Mouse (Mus musculus) stomach, embryonic 16.5 days (tissue): ENCODE data around the gene Focad. TPM values are rescaled to one million over a fixed set of nuclear protein-coding genes. Genes with fewer than 3 reads are reported as not detected.

Experiments
- ATAC-seq: fragments of 200-750 bp; cut with Nextera tagmentation; 2 replicates; pipeline ENCODE4 v1.8.0; 2017; ENCODE audit warnings: moderate number of reproducible peaks, moderate TSS enrichment; ENCODE audit not compliant: insufficient read depth, low FRiP score
- H3K27ac ChIP-seq: fragments of 300-500 bp; sonication (generic); 2 replicates; pipeline ENCODE4 v1.5.1; 2014; ENCODE audit warnings: low read length
- H3K27me3 ChIP-seq: fragments of 300-500 bp; sonication (generic); 2 replicates; pipeline ENCODE4 v1.6.1; 2014; ENCODE audit warnings: low read length, control low read depth, mixed read lengths; ENCODE audit not compliant: control insufficient read depth, insufficient read depth
- H3K36me3 ChIP-seq: fragments of 300-500 bp; sonication (generic); 2 replicates; pipeline ENCODE4 v1.6.1; 2014; ENCODE audit warnings: low read length; ENCODE audit not compliant: control insufficient read depth, insufficient read depth
- H3K4me1 ChIP-seq: fragments of 300-500 bp; sonication (generic); 2 replicates; pipeline ENCODE4 v1.6.1; 2014; ENCODE audit warnings: low read length, control low read depth, mixed read lengths; ENCODE audit not compliant: control insufficient read depth, insufficient read depth
- H3K4me2 ChIP-seq: fragments of 300-500 bp; sonication (generic); 2 replicates; pipeline ENCODE4 v1.6.1; 2014; ENCODE audit warnings: low read depth, low read length, mixed read lengths
- H3K4me3 ChIP-seq: fragments of 300-500 bp; sonication (generic); replicated peaks from 2 replicates; pipeline ENCODE4 v1.5.1; 2014; ENCODE audit warnings: mild to moderate bottlenecking, low read length
- H3K9ac ChIP-seq: fragments of 300-500 bp; sonication (generic); 2 replicates; pipeline ENCODE4 v1.6.1; 2014; ENCODE audit warnings: low read length
- H3K9me3 ChIP-seq: fragments of 300-500 bp; sonication (generic); replicated peaks from 2 replicates; pipeline ENCODE4 v1.6.1; 2016; ENCODE audit warnings: low read length, control low read depth; ENCODE audit not compliant: control insufficient read depth
- WGBS: fragments of 180-500 bp; shearing (Covaris S2); extraction: QIAGEN DNeasy Blood & Tissue Kit; methylation state at CpG from one replicate; pipeline ENCODE4 v1.1.7; 2014; 5-methylcytosine and 5-hydroxymethylcytosine counted together
- polyA plus RNA-seq: library from polyadenylated mRNA; unstranded; fragments of >200 nt; fragmentation: Nextera tagmentation; extraction: Ambion mirVana; gene quantifications from 2 replicates; pipeline ENCODE4 v1.2.1, GENCODE M21; 2015

Focad gene
- polyA plus RNA-seq, 1 experiment from 2014 or later = 14.9 TPM

DNA sequence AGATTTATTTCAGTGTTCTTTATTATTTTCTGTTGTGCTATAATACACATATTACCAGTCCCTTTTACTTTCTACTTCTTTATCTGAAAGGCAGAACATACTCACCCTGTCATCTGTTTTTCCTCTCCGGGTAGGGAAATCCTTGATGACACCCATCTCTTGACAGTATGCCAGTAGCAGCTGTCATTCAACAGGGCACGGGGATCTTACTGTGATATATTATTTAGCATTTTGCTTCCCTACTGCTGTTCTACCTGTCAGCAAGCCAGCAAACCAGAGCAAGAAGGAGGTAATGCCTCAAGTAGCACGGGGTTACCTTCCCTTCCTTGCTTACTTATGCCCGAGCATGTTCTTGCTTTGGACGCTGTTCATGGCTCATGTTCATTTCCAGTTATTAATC lies 99.8 kb downstream of the Focad start:
- H3K9me3 ChIP-seq = no peaks in the 10 kb centered on the region
- no peak overlapping the region for H3K27ac ChIP-seq
- no peak for ATAC-seq
- H3K4me3 ChIP-seq = no peak overlapping the region
- H3K4me2 ChIP-seq = no peak overlapping the region
- WGBS = 79% methylated on average over 5 of the region's 5 CpGs
- H3K4me1 ChIP-seq = peaks cover 3% of the 10 kb centered on the region; the same call in 1 of the 2 replicates
- 0 out of 2 replicates have a peak, but pooled peaks cover 4% of the 10 kb centered on the region for H3K36me3 ChIP-seq
- H3K9ac ChIP-seq = no peak overlapping the region
- H3K27me3 ChIP-seq = no peaks in the 10 kb centered on the region

GRCm38 (mm10) chr4:88195898-88196495 lies 101.6 kb downstream of the Focad start:
- Histone ChIP-seq H3K4me1 (peaks cover 3% of the 10 kb centered on the region; the same call in 1 of the 2 replicates), H3K27ac (no peak overlapping the region), H3K9ac (no peak overlapping the region), H3K9me3 (no peaks in the 10 kb centered on the region), H3K27me3 (no peaks in the 10 kb centered on the region), H3K4me3 (no peak overlapping the region), H3K36me3 (0 out of 2 replicates have a peak, but pooled peaks cover 4% of the 10 kb centered on the region), H3K4me2 (no peak overlapping the region)
- 66% methylated on average over 4 of the region's 4 CpGs for WGBS
- no peak for ATAC-seq

DNA sequence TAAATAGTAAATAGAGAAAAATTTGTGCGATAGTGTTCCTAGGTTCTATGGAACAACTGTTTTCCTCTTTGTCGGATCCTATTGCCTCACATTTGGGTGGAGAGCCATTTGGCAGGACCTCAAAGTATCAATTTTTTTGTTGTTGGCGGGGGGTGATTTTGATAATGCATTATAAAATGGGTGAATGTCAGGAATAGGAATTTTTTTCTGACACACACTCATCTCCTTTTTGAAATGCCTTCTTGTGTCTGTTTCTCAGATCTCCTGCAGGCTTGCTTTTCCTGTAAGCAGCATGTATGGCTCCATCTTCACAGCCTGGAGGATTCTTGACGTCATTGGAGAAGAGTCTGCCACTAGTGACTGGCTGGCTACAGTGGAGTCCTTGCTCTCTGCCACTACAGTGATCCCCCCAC lies 102.1 kb downstream of the Focad start:
- no peaks in the 10 kb centered on the region for H3K9me3 ChIP-seq
- no peak for ATAC-seq

GRCm38 (mm10) chr4:88197244-88197643 lies 102.8 kb downstream of the Focad start:
- 47% methylated on average over 5 of the region's 5 CpGs for WGBS
- Histone ChIP-seq H3K9ac (no peak overlapping the region), H3K4me1 (peaks cover 3% of the 10 kb centered on the region; the same call in 1 of the 2 replicates), H3K36me3 (0 out of 2 replicates have a peak, but pooled peaks cover 4% of the 10 kb centered on the region), H3K9me3 (no peaks in the 10 kb centered on the region), H3K4me2 (no peak overlapping the region), H3K27ac (no peak overlapping the region; the same call in 1 of the 2 replicates), H3K4me3 (no peak overlapping the region), H3K27me3 (no peaks in the 10 kb centered on the region)
- ATAC-seq = no peak

More for the DNA sequence above, 102.1 kb downstream of the Focad start:
- no peak overlapping the region for H3K4me3 ChIP-seq
- no peak overlapping the region for H3K9ac ChIP-seq
- H3K4me1 ChIP-seq = peaks cover 3% of the 10 kb centered on the region; the same call in 1 of the 2 replicates
- H3K4me2 ChIP-seq = no peak overlapping the region
- no peaks in the 10 kb centered on the region for H3K27me3 ChIP-seq
- H3K36me3 ChIP-seq = 0 out of 2 replicates have a peak, but pooled peaks cover 4% of the 10 kb centered on the region
- 73% methylated on average over 4 of the region's 4 CpGs for WGBS
- H3K27ac ChIP-seq = 0 out of 2 replicates have a peak overlapping the region, but pooled peaks have one; percentile 29

DNA sequence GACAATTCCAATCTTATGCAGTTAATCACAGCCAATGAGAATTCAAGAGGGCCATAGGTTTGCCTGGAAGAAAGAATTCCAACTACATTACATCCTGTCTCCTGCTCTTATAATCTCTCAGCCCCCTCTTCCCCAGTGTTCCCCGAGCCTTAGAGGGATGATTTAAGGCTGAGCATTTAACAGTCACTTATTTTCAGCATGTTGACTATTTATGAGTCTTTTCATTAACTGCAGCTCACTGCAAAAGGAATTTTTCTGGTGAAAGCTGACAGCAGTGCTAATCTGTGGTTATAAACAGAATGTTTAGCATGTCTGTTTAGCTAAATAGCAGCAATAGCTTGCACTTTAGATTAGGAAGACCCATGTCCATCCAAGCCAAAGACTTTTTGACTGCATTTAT lies 104.8 kb downstream of the Focad start:
- no peak overlapping the region for H3K9ac ChIP-seq
- no peak overlapping the region for H3K4me2 ChIP-seq
- 68% methylated on average over 1 of the region's 1 CpGs for WGBS
- H3K4me1 ChIP-seq = peaks cover 3% of the 10 kb centered on the region; the same call in 1 of the 2 replicates
- no peak overlapping the region for H3K4me3 ChIP-seq
- no peak for ATAC-seq
- no peaks in the 10 kb centered on the region for H3K9me3 ChIP-seq
- H3K36me3 ChIP-seq = 0 out of 2 replicates have a peak, but pooled peaks cover 4% of the 10 kb centered on the region
- no peaks in the 10 kb centered on the region for H3K27me3 ChIP-seq
- no peak overlapping the region for H3K27ac ChIP-seq

GRCm38 (mm10) chr4:88201047-88201446 lies 106.6 kb downstream of the Focad start:
- H3K4me3 ChIP-seq = no peak overlapping the region
- ATAC-seq = no peak
- WGBS = 89% methylated on average over 4 of the region's 4 CpGs

DNA sequence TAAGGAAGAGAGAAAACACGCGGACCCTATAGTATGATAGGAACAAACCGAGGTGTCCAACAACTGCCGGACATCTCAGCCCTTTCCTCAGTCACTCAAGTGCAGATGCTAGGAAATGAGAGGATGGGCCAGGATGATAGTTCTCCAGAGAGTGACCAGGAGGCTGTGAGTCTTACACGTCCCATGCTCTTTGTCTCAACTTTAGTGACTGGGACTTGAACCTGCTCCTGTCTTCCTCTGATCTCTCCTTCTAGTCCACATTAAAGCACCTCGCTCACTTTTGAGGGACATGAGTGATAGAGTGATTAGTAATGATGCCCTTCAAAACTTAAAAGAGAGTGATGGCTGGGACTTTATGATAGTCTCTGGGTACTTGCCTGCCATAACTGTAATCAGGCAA lies 114.2 kb downstream of the Focad start:
- no peaks in the 10 kb centered on the region for H3K27me3 ChIP-seq
- WGBS = 89% methylated on average over 6 of the region's 6 CpGs
- no peak overlapping the region for H3K9ac ChIP-seq
- H3K4me2 ChIP-seq = no peak overlapping the region
- no peaks in the 10 kb centered on the region for H3K4me1 ChIP-seq
- H3K9me3 ChIP-seq = no peaks in the 10 kb centered on the region
- H3K4me3 ChIP-seq = no peak overlapping the region
- no peak overlapping the region for H3K27ac ChIP-seq
- ATAC-seq = no peak
- no peaks in the 10 kb centered on the region for H3K36me3 ChIP-seq

More at GRCm38 (mm10) chr4:88201047-88201446, 106.6 kb downstream of the Focad start:
- H3K27ac ChIP-seq = no peak overlapping the region
- no peak overlapping the region for H3K4me2 ChIP-seq
- H3K27me3 ChIP-seq = no peaks in the 10 kb centered on the region
- H3K9me3 ChIP-seq = no peaks in the 10 kb centered on the region
- no peak overlapping the region for H3K9ac ChIP-seq
- 0 out of 2 replicates have a peak, but pooled peaks cover 4% of the 10 kb centered on the region for H3K36me3 ChIP-seq
- H3K4me1 ChIP-seq = peaks cover 3% of the 10 kb centered on the region; the same call in 1 of the 2 replicates

DNA sequence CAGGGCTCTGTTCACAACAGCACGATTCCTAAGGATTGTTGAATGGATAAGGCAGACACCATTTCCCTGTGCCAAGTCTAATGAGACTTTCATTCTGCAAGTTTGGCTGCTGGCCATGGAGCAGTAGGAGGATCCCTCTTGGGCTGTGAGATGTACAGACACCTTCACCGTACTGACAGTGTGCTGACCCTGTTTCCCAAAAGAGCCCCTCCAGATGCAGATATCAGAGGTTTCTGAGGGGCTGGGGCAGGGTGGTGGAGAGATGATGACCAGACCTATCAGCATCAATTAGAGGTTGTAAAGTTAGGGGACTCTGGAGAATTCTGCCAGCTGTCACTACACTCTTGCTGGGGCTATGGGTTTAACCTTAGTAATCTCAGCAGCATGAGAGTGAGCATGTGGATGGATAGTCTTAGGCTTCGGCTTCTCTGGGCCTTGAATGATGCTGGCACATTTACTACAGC lies 115.0 kb downstream of the Focad start:
- Histone ChIP-seq H3K4me1 (no peaks in the 10 kb centered on the region), H3K27me3 (no peaks in the 10 kb centered on the region), H3K9ac (no peak overlapping the region), H3K36me3 (no peaks in the 10 kb centered on the region), H3K9me3 (no peaks in the 10 kb centered on the region), H3K4me3 (no peak overlapping the region), H3K4me2 (no peak overlapping the region), H3K27ac (no peak overlapping the region)
- peak; percentile 29; the same call in 1 of the 2 replicates for ATAC-seq
- WGBS = 44% methylated on average over 3 of the region's 3 CpGs

GRCm38 (mm10) chr4:88210602-88211001 lies 116.2 kb downstream of the Focad start:
- Histone ChIP-seq H3K27me3 (no peaks in the 10 kb centered on the region), H3K9me3 (no peaks in the 10 kb centered on the region), H3K36me3 (no peaks in the 10 kb centered on the region), H3K9ac (no peak overlapping the region), H3K4me1 (no peaks in the 10 kb centered on the region), H3K4me2 (no peak overlapping the region), H3K4me3 (no peak overlapping the region), H3K27ac (no peak overlapping the region)
- no peak for ATAC-seq
- 74% methylated on average over 6 of the region's 6 CpGs for WGBS
